Mouse (Mus musculus) thymus, postnatal 14 days (tissue): ENCODE data around the gene Pfdn5.

ENCODE experiments used
- DNase-seq: peaks from one replicate; pipeline ENCODE4 v3.0.0; 2021

The Pfdn5 gene

GRCm38 (mm10) chr15:102335925-102336324 lies 10.0 kb downstream of the Pfdn5 start:
- DNase-seq, result peak; percentile 64

DNA sequence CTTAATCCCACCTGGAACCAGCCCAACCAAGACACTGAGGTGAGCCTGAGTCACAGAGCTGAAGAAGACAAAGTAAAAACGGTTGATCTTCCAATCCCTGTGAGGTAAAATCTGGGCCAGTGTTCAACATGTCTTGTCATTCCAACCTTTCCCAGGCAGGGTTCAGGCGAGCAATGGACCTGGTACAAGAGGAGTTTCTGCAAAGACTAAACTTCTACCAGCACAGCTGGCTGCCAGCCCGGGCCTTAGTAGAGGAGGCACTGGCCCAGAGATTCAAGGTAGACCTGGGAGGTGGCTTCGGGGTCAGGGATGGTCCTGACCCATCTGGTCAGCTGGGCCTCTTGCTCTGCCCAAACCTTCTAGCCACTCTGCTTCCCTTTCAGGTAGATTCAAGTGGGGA lies 11.0 kb downstream of the Pfdn5 start:
- no peak for DNase-seq

DNA sequence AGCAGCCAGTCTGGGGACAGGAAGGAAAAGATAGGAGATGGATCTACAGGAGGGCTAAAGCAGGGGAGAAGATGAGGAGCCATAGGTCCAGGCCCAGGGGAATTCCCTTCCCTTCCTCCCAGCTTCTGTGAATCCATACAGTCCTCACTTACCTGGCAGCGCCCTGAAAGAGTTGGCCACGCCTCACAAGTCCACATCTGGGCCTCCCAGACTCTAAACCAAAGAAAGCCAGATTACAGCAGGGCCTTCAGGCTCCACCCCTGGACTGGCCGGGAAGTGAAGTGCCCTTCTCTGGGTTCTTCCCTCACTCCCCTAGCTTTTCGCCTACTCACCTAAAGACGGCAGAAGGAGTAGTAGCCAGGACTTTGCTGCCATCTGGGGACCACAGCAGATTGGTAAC lies 13.7 kb downstream of the Pfdn5 start:
- no peak for DNase-seq

GRCm38 (mm10) chr15:102341580-102341979 lies 15.7 kb downstream of the Pfdn5 start:
- peak; percentile 60 for DNase-seq

GRCm38 (mm10) chr15:102344490-102344889 lies 18.6 kb downstream of the Pfdn5 start:
- no peak for DNase-seq

DNA sequence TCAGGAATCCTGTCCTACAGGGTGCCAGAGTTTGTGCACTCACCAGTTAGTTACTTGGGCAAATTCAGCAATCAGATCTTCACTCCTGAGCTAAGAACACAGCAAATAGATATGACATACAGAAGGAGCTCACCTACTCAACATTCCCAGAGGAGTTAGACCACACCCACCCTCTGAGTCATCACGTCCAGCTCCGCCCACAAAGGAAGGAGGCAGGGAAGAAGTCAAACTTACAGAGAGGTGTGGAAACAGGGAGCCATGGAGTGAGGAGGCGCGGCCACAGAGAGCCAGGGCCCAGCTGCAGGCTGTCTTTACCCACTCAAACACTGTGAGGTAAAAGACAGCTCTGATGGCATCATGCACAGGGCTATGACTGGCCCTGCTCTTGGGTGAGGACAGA lies 20.5 kb downstream of the Pfdn5 start:
- DNase-seq, result no peak

DNA sequence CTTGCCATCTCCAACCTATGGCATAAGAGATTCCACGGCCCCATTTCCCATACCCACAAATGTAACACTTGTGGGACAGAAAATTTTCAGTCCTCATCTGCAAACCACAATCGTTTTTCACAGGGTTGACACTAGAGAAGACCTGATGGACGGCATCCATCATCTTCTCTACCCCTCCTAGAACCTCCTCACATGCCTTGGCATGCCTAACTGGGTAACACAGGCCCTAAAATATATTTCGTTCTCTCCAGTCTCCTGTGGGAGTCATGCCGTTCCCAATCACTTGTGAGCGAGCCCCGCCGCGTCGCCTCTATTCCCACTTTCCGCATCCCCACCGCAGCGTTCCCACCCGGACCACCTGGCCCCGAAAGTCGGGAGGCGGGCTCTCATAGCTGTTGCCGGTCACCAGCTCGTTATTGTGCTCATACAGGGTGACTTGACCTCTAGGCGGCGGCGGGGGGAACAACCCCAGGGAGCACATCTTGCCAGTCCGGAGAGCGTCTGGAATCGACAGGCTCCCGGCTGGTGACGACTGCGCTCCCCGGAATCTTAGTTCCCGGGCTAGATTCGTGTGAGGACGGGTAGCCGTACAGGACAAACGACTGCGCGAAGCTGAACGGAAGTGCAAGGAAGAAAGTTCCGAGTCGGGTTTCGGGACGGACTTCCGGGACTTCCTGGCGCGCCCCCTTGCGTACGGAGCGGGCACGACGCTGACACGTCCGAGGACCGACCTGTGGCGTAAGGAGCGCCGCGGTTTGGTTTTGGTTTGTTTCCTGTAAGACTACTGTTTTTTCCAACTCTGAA lies 24.4 kb downstream of the Pfdn5 start, which contains the start of gene Aaas:
Gene Aaas (minus strand): TSS at position 634 of the 804 bp plus-strand sequence.
- DNase-seq, result peak; percentile 95

DNA sequence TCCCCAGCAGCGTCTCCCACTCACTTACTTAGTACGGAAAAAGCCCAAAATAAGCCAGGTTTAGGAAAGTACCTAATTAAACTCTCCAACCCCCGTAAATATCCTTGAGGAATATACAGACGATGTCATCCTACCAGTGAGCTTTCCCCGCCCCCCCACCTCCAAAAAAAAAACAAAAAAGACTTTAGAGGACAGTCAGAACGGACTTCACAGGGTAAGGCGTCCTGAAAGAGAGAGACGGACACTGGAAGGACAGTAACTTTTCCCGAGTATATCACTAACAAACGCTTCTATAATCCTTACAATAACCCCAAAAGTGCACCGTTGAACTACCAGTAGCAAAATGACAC lies 25.0 kb downstream of the Pfdn5 start:
- no peak for DNase-seq

DNA sequence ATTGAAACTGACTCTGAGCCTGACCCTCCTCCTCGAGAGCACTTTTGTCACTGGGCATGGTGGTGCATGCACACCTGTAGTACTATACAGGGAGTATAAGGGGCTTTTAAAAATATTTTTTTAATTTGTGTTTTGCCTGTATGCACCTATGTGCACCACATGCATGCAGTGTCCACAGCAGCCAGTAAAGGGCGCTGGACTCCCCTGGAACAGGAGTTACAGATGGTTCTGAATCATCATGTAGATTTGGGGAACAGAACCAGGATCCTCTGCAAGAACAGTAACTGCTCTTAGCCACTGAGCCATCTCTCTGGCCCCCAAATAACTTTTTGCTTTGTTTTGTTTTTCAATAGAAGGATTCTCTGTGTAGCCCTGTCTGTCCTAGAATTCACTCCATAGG lies 26.3 kb downstream of the Pfdn5 start:
- DNase-seq, result no peak

GRCm38 (mm10) chr15:102353986-102354385 lies 28.1 kb downstream of the Pfdn5 start:
- DNase-seq, result no peak

DNA sequence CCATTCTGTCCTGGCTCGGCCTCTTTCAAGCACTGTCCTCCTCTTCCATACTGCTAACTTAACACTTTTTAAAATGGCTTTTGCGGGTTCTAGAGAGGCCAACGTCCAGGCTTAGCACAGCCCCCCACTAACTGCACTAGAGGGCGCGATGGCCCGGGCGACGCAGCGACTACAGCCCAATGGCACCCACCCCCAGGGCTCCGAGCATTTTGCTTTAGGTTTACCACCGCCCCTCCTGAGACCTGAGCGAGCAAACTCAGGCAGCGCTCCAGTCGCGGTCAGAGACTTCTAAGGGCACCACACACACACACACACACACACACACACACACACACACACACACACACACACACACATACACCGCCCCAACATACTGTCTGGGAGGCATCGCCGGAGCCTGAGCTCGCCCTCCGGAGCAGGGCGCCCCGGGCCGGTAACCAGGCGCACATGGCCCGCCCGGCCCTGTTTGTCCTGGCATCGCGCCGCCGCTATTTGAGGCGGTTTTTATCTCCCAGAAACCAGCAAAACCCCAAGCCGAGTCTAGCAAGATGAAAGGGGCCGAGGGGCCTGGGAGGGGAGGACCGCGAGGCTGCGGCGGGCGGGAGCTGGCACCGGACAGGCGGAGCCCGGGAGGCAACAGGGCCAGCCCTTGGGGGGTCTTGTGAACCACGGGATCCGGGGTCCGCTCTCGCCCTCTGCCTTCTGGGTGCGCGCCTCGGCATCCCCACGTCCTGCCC lies 29.4 kb downstream of the Pfdn5 start:
- peak; percentile 28 for DNase-seq

DNA sequence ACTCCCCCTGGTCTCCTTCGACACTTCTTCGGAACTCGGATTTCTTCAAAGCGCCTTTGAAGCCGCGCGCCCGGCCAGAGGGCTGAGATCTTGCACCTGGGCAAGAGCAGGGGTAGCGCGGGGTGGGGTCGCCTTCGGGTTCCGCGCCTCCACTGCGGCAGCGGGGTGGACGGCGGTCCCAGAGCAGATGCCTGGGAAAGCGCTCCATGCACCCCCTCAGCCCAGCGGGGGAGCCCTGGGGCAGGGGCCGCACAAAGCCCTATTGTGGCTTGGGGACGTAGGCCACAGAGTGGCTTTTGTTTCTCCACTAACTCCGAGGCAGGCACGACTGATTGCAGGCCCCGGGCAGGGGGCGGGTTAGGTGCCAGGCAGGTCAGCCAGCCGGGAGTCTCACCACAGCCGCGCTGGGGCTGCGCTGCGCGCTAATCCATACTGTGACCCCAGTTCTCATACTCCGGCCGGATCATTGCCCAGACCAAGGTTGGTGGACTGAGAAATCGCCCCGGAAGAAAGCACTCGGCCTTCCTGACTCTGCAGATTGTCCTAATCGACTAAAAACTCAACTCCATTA lies 30.0 kb downstream of the Pfdn5 start:
- no peak for DNase-seq

- DNase-seq, result no peak
Observed at GRCm38 (mm10) chr15:102356501-102357325, 30.8 kb downstream of the Pfdn5 start.

DNA sequence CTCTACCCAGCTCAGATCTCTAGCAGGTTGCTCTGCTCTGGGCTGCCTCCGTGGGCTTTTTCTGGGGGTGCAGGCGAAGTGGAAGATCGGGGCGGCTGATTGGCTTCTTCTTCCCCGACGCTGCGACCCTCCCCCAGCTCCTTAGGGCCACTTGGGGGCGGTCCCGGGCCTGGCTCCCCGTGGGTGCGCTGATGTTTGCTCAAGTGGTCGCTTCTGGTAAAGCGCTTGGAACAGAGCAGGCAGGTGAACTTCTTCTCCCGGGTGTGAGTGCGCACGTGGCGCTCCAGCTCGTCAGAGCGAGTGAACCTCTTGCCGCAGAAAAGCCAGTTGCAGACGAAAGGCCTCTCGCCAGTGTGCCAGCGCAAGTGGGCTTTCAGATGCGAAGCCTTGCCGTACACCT lies 32.2 kb downstream of the Pfdn5 start:
- DNase-seq, result peak; percentile 30

DNA sequence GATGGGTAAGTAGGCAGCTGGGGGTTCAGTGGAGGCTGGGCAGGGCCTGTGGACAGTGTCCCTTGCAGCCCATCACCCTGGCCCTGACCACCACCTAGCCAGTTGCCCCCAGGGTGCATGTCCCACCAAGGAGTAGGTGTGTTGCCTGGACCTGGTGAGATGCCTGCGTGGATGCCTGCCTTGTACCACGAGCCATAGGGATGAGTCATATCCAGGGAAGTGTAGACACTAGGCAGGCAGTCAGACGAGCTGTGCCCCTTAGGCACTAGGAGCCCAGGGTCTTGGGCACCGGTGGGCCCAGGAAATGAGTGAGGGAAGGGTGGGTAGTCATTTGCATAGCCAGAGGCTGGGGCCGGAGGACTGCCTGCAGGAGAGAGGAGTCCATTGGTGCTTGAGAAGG lies 32.9 kb downstream of the Pfdn5 start:
- no peak for DNase-seq

- DNase-seq, result no peak
Observed at GRCm38 (mm10) chr15:102362648-102363047, 36.7 kb downstream of the Pfdn5 start.

GRCm38 (mm10) chr15:102364678-102365077 lies 38.8 kb downstream of the Pfdn5 start:
- DNase-seq, result no peak

DNA sequence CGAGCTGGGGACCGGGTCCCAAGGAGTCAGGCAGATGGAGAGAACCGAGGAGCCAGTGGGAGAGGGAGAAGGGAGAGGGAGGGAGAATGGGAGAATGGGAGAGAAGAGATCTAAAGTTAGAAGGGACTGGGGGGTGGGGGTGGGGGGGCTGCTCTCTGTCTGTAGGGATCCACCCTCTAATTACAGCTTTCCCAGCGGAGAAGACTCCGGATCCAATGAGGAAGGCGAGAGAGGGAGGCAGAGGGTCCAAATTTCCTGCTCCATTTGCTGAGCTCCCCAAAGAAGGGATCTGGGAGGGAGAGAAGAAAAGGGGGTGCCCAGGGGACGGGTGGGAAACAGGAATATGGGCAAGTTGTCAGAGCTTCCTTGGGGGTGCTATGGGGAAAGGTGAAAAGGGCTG lies 40.3 kb downstream of the Pfdn5 start:
- DNase-seq, result no peak

- no peak for DNase-seq
Observed at GRCm38 (mm10) chr15:102366733-102367344, 40.9 kb downstream of the Pfdn5 start, which contains the start of gene Sp7. Gene Sp7 (minus strand): TSS chr15:102367182.

- DNase-seq, result no peak
Observed at GRCm38 (mm10) chr15:102369972-102370371, 44.1 kb downstream of the Pfdn5 start.

GRCm38 (mm10) chr15:102370727-102371126 lies 44.8 kb downstream of the Pfdn5 start:
- no peak for DNase-seq

- DNase-seq, result peak; percentile 57
Observed at GRCm38 (mm10) chr15:102376453-102377162, 50.7 kb downstream of the Pfdn5 start.
